Mouse (Mus musculus) CH12.LX (cell line): Measurements from ENCODE around the gene Kcnj6. TPM values are rescaled to one million over a fixed set of nuclear protein-coding genes. Genes with fewer than 3 reads are reported as not detected.
A peak's percentile ranks its signal among the peaks of the same experiment; 100 is the strongest.

Experiments
- DNase-seq: peaks from one replicate; pipeline ENCODE4 v3.0.0-alpha.2; 2013; ENCODE audit errors: extremely low read depth
- H3K27ac ChIP-seq: 2 replicates; pipeline ENCODE4 v1.5.1; 2012; ENCODE audit warnings: low read depth, mild to moderate bottlenecking, control low read depth, moderate library complexity; ENCODE audit not compliant: insufficient read depth
- H3K27me3 ChIP-seq: replicated peaks from 2 replicates; pipeline ENCODE3; 2012; ENCODE audit warnings: inconsistent platforms
- H3K36me3 ChIP-seq, 2 experiments: replicated peaks in 1 of 2; 2 replicates each; pipeline versions ENCODE3 to v1.6.1; 2012; ENCODE audit warnings: inconsistent platforms in 1 of 2, low read length in 1 of 2, mild to moderate bottlenecking in 1 of 2, mixed read lengths in 1 of 2, moderate library complexity in 1 of 2; ENCODE audit not compliant: control insufficient read depth in 1 of 2, insufficient read depth in 1 of 2
- H3K4me1 ChIP-seq, 2 experiments: 2 replicates each; pipeline ENCODE4 v1.6.1; 2012; ENCODE audit warnings: inconsistent platforms in 1 of 2, moderate library complexity in 1 of 2; ENCODE audit not compliant: insufficient read depth in 2 of 2, control insufficient read depth in 1 of 2
- H3K4me2 ChIP-seq: 2 replicates; pipeline ENCODE4 v1.6.1; 2012; ENCODE audit warnings: low read depth, mild to moderate bottlenecking, control low read depth; ENCODE audit not compliant: poor library complexity, insufficient read depth, severe bottlenecking
- H3K4me3 ChIP-seq, 3 experiments: fragments of 150-350 bp in 1 of 3; sonication (generic) in 1 of 3; replicated peaks in 1 of 3; 2 replicates each; pipeline versions ENCODE3 to v1.5.1; 2011 to 2012; ENCODE audit warnings: low read depth in 2 of 3, low read length in 2 of 3, mild to moderate bottlenecking in 2 of 3, moderate library complexity in 2 of 3, control low read depth in 1 of 3, improper control_type of control experiment in 1 of 3, inconsistent platforms in 1 of 3, mixed read lengths in 1 of 3; ENCODE audit not compliant: poor library complexity in 1 of 3
- H3K79me2 ChIP-seq: replicated peaks from 2 replicates; pipeline ENCODE4 v1.6.1; 2012; ENCODE audit warnings: mild to moderate bottlenecking, moderate library complexity; ENCODE audit not compliant: control insufficient read depth, poor library complexity, insufficient read depth, severe bottlenecking; ENCODE audit errors: extremely low read depth
- H3K9ac ChIP-seq: 2 replicates; pipeline ENCODE4 v1.6.1; 2012; ENCODE audit warnings: low read depth, mild to moderate bottlenecking, control low read depth, moderate library complexity; ENCODE audit not compliant: insufficient read depth
- H3K9me3 ChIP-seq: replicated peaks from 2 replicates; pipeline ENCODE3; 2012; ENCODE audit warnings: low read length, inconsistent platforms, mixed read lengths
- CHD1 ChIP-seq: IDR thresholded peaks from 2 replicates; pipeline ENCODE4 v1.6.1; 2012; ENCODE audit warnings: low read depth, low read length, improper control_type of control experiment, inconsistent platforms
- CTCF ChIP-seq, 2 experiments: IDR thresholded peaks in 1 of 2; conservative IDR thresholded peaks in 1 of 2; 2 replicates each; pipeline ENCODE4 v1.5.1; 2011 to 2012; ENCODE audit warnings: low read depth in 2 of 2, low read length in 2 of 2, improper control_type of control experiment in 1 of 2, inconsistent platforms in 1 of 2, mild to moderate bottlenecking in 1 of 2, moderate library complexity in 1 of 2
- E2F4 ChIP-seq: IDR thresholded peaks from 2 replicates; pipeline ENCODE4 v1.6.1; 2011; ENCODE audit warnings: low read depth, low read length, improper control_type of control experiment; ENCODE audit not compliant: insufficient replicate concordance
- EP300 ChIP-seq: IDR thresholded peaks from 2 replicates; pipeline ENCODE4 v1.6.1; 2011; ENCODE audit warnings: low read length, improper control_type of control experiment
- HCFC1 ChIP-seq: IDR thresholded peaks from 2 replicates; pipeline ENCODE4 v1.6.1; 2012; ENCODE audit warnings: low read depth, mild to moderate bottlenecking, inconsistent platforms, low read length, improper control_type of control experiment
- IRF4 ChIP-seq: IDR thresholded peaks from 2 replicates; pipeline ENCODE4 v1.6.1; 2014; ENCODE audit warnings: low read depth, mild to moderate bottlenecking, inconsistent platforms, low read length, improper control_type of control experiment
- MAFK ChIP-seq: IDR thresholded peaks from 2 replicates; pipeline ENCODE4 v1.6.1; 2011; ENCODE audit warnings: low read length, improper control_type of control experiment; ENCODE audit not compliant: insufficient replicate concordance
- MAX ChIP-seq: IDR thresholded peaks from 2 replicates; pipeline ENCODE4 v1.6.1; 2011; ENCODE audit warnings: low read length, improper control_type of control experiment
- MAZ ChIP-seq: IDR thresholded peaks from 2 replicates; pipeline ENCODE4 v1.6.1; 2012; ENCODE audit warnings: low read depth, mild to moderate bottlenecking, inconsistent platforms, low read length, improper control_type of control experiment, moderate library complexity
- MEF2A ChIP-seq: IDR thresholded peaks from 2 replicates; pipeline ENCODE4 v1.6.1; 2014; ENCODE audit warnings: low read depth, mild to moderate bottlenecking, inconsistent platforms, low read length, improper control_type of control experiment, borderline replicate concordance
- MXI1 ChIP-seq: IDR thresholded peaks from 2 replicates; pipeline ENCODE4 v1.6.1; 2011; ENCODE audit warnings: mild to moderate bottlenecking, low read depth, low read length, improper control_type of control experiment
- NELFE ChIP-seq: IDR thresholded peaks from 2 replicates; pipeline ENCODE4 v1.6.1; 2011; ENCODE audit warnings: low read depth, low read length, improper control_type of control experiment
- RAD21 ChIP-seq: IDR thresholded peaks from 2 replicates; pipeline ENCODE4 v1.6.1; 2011; ENCODE audit warnings: low read depth, mild to moderate bottlenecking, low read length, improper control_type of control experiment, moderate library complexity
- SMC3 ChIP-seq: IDR thresholded peaks from 2 replicates; pipeline ENCODE4 v1.6.1; 2011; ENCODE audit warnings: low read depth, low read length, improper control_type of control experiment
- TCF12 ChIP-seq: IDR thresholded peaks from 2 replicates; pipeline ENCODE4 v1.6.1; 2014; ENCODE audit warnings: low read depth, mild to moderate bottlenecking, inconsistent platforms, low read length, improper control_type of control experiment
- ZC3H11A ChIP-seq: IDR thresholded peaks from 2 replicates; pipeline ENCODE4 v1.6.1; 2012; ENCODE audit warnings: low read depth, mild to moderate bottlenecking, inconsistent platforms, low read length, improper control_type of control experiment
- ZNF384 ChIP-seq: IDR thresholded peaks from 2 replicates; pipeline ENCODE4 v1.6.1; 2012; ENCODE audit warnings: low read depth, low read length, improper control_type of control experiment, inconsistent platforms
- dilution Hi-C: fragments of 300-500 bp; cut with MboI; formaldehyde crosslinking; loops from 2 replicates; pipeline ENCODE4 v1.14.3; 2020; ENCODE audit warnings: low sequenced_read_pairs; ENCODE audit not compliant: extremely low pct_unique_long_range_greater_than_20kb, extremely low pct_ligation_motif_present
- in situ Hi-C: fragments of 300-500 bp; cut with MboI; formaldehyde crosslinking; loops from 3 replicates; pipeline ENCODE4 v1.14.3; 2019; ENCODE audit warnings: low sequenced_read_pairs, low pct_ligation_motif_present, low pct_unique_long_range_greater_than_20kb, mixed read lengths
- polyA plus RNA-seq: library from polyadenylated mRNA; unstranded; fragments of >175 nt; gene quantifications from 2 replicates; pipeline ENCODE4 v1.2.1, GENCODE M21; 2012; ENCODE audit warnings: low read depth; ENCODE audit not compliant: insufficient read length
- total RNA-seq, 2 experiments: library from RNA; depleted of rRNA; stranded (reverse); fragments of 300-350 nt in 1 of 2; fragments of >200 nt in 1 of 2; gene quantifications; 2 replicates each; pipeline ENCODE4 v1.2.3; 2012 to 2014

Kcnj6 gene
- total and polyA plus RNA-seq, 3 experiments, result not detected

- Histone ChIP-seq H3K27me3 (peaks cover 55% of the 10 kb centered on the region), H3K36me3 (no peaks in the 10 kb centered on the region), H3K9ac (no peak overlapping the region)
- TF ChIP-seq CHD1 (no peak), ZNF384 (0 out of 2 replicates have a peak, but pooled peaks have one; percentile 33), MXI1 (no peak), MAFK (peak; percentile 80; the same call in 1 of the 2 replicates), ZC3H11A (no peak), SMC3 (no peak), HCFC1 (no peak)
- TF ChIP-seq, all 38 proteins: peak for 2
- Histone ChIP-seq H3K4me1 (peaks cover 0 to 2% of the 10 kb centered on the region in 2 experiments; a peak in 1 of 4 replicates), H3K27ac (no peak overlapping the region), H3K4me3 (no peak overlapping the region), H3K9me3 (peaks cover 9% of the 10 kb centered on the region), H3K79me2 (no peaks in the 10 kb centered on the region), H3K4me2 (no peak overlapping the region)
- dilution Hi-C loops (no loop called here), in situ Hi-C loops (no loop called here)
- DNase-seq, result no peak
Observed at GRCm38 (mm10) chr16:94797366-94797765, 200.1 kb downstream of the Kcnj6 start.

- no peak for TF ChIP-seq MAZ
- no peak for TF ChIP-seq MAFK
- no peak for TF ChIP-seq MAX
- no peak for TF ChIP-seq MEF2A
- no peak for TF ChIP-seq TCF12
- in situ Hi-C loops (no loop called here), dilution Hi-C loops (no loop called here)
- Histone ChIP-seq H3K9ac (no peak overlapping the region), H3K36me3 (no peaks in the 10 kb centered on the region), H3K27ac (no peak overlapping the region), H3K9me3 (no peaks in the 10 kb centered on the region), H3K4me2 (no peak overlapping the region), H3K79me2 (no peaks in the 10 kb centered on the region), H3K27me3 (peaks cover 60% of the 10 kb centered on the region), H3K4me1 (no peaks in the 10 kb centered on the region), H3K4me3 (no peak overlapping the region)
- DNase-seq, result no peak
Observed at GRCm38 (mm10) chr16:94793041-94793440, 204.5 kb downstream of the Kcnj6 start.

- no peak overlapping the region for H3K4me2 ChIP-seq
- H3K27me3 ChIP-seq, result peaks cover 46% of the 10 kb centered on the region
- no peaks in the 10 kb centered on the region for H3K36me3 ChIP-seq
- peaks cover 2% of the 10 kb centered on the region for H3K9me3 ChIP-seq
- H3K27ac ChIP-seq, result no peak overlapping the region
- no peak for TF ChIP-seq E2F4
- peak; percentile 40; the same call in 1 of the 2 replicates for TF ChIP-seq IRF4
- TF ChIP-seq CTCF (conservative IDR thresholded peaks at IDR 0.05 in 1 of 2, IDR thresholded peaks at IDR 0.05 in 1 of 2; ENCODE audit: low read depth in 2 of 2, low read length in 2 of 2), result peak; percentile 100
- no peak for TF ChIP-seq EP300
- peak; percentile 79 for TF ChIP-seq RAD21
- TF ChIP-seq SMC3, result peak; percentile 69
- TF ChIP-seq NELFE, result peak; percentile 81; the same call in 1 of the 2 replicates
- TF ChIP-seq HCFC1, result no peak
- peak; percentile 48 for DNase-seq
- H3K4me3 ChIP-seq, result no peak overlapping the region
- in situ Hi-C loops (no loop called here), dilution Hi-C loops (no loop called here)
- no peaks in the 10 kb centered on the region for H3K4me1 ChIP-seq
- no peak overlapping the region for H3K9ac ChIP-seq
- no peaks in the 10 kb centered on the region for H3K79me2 ChIP-seq
Observed at GRCm38 (mm10) chr16:94789958-94790357, 207.5 kb downstream of the Kcnj6 start.
